Mouse (Mus musculus): ENCODE measurements around the gene Gm20716. TPM values are rescaled to one million over a fixed set of nuclear protein-coding genes. Genes with fewer than 3 reads are reported as not detected.
A peak's percentile ranks its signal among the peaks of the same experiment; 100 is the strongest.
"Not testable (repeated sequence)": the region's sequence is repeated elsewhere in the genome, so short reads cannot be mapped to it uniquely, and the experiment has no call there.

Gm20716 gene
- total RNA-seq, 2 experiments from 2014 or later = 10.2 to 13.0 TPM

- intact Hi-C loops (cut with DNase I; ENCODE audit: low total_unique reads) = no loop called here
- DNase-seq = peak; percentile 58
These were observed 59.9 kb downstream of the Gm20716 start for GRCm38 (mm10) chr2:168170167-168170685.

GRCm38 (mm10) chr2:168169800-168170113 is 60.4 kb downstream of the Gm20716 start:
- intact Hi-C loops (cut with DNase I; ENCODE audit: low total_unique reads) = no loop called here
- DNase-seq = no peak

GRCm38 (mm10) chr2:168168892-168169799 is 61.0 kb downstream of the Gm20716 start:
- no peak for DNase-seq
- intact Hi-C loops (cut with DNase I; ENCODE audit: low total_unique reads) = no loop called here

- intact Hi-C loops (cut with DNase I; ENCODE audit: low total_unique reads) = no loop called here
- DNase-seq = no peak
These were observed 62.4 kb downstream of the Gm20716 start for GRCm38 (mm10) chr2:168167781-168168180.

- no peak for DNase-seq
These were observed 63.3 kb downstream of the Gm20716 start for GRCm38 (mm10) chr2:168166750-168167460.

GRCm38 (mm10) chr2:168161978-168162377 is 68.2 kb downstream of the Gm20716 start:
- intact Hi-C loops (cut with DNase I; ENCODE audit: low total_unique reads) = no loop called here
- DNase-seq = no peak

More at GRCm38 (mm10) chr2:168166750-168167460, 63.3 kb downstream of the Gm20716 start:
- intact Hi-C loops (cut with DNase I; ENCODE audit: low total_unique reads) = no loop called here

GRCm38 (mm10) chr2:168161514-168161971 is 68.6 kb downstream of the Gm20716 start:
- no peak for DNase-seq
- intact Hi-C loops (cut with DNase I; ENCODE audit: low total_unique reads) = no loop called here

GRCm38 (mm10) chr2:168160370-168160930 is 69.7 kb downstream of the Gm20716 start:
- DNase-seq = no peak
- intact Hi-C loops (cut with DNase I; ENCODE audit: low total_unique reads) = no loop called here

- intact Hi-C loops (cut with DNase I; ENCODE audit: low total_unique reads) = no loop called here
- DNase-seq = peak; percentile 31
These were observed 71.1 kb downstream of the Gm20716 start for GRCm38 (mm10) chr2:168158911-168159711.

GRCm38 (mm10) chr2:168157974-168158373 is 72.2 kb downstream of the Gm20716 start:
- intact Hi-C loops (cut with DNase I; ENCODE audit: low total_unique reads); DNase-seq: not testable (repeated sequence)

- intact Hi-C loops (cut with DNase I; ENCODE audit: low total_unique reads) = no loop called here
- DNase-seq = no peak
These were observed 73.8 kb downstream of the Gm20716 start for GRCm38 (mm10) chr2:168156361-168156760.

- no peak for DNase-seq
- intact Hi-C loops (cut with DNase I; ENCODE audit: low total_unique reads) = no loop called here
These were observed 74.5 kb downstream of the Gm20716 start for GRCm38 (mm10) chr2:168155666-168156065.

GRCm38 (mm10) chr2:168154090-168154881 is 75.9 kb downstream of the Gm20716 start:
- intact Hi-C loops (cut with DNase I; ENCODE audit: low total_unique reads) = no loop called here
- DNase-seq = peak; percentile 88

GRCm38 (mm10) chr2:168149241-168149640 is 80.9 kb downstream of the Gm20716 start:
- no peak for DNase-seq
- intact Hi-C loops (cut with DNase I; ENCODE audit: low total_unique reads) = no loop called here

- intact Hi-C loops (cut with DNase I; ENCODE audit: low total_unique reads) = no loop called here
These were observed 82.3 kb downstream of the Gm20716 start for GRCm38 (mm10) chr2:168147722-168148432.

GRCm38 (mm10) chr2:168145437-168145836 is 84.7 kb downstream of the Gm20716 start:
- intact Hi-C loops (cut with DNase I; ENCODE audit: low total_unique reads) = no loop called here
- no peak for DNase-seq

More at GRCm38 (mm10) chr2:168147722-168148432, 82.3 kb downstream of the Gm20716 start:
- DNase-seq = no peak

- DNase-seq = no peak
These were observed 86.4 kb downstream of the Gm20716 start for GRCm38 (mm10) chr2:168143794-168144193.

GRCm38 (mm10) chr2:168137161-168137560 is 93.0 kb downstream of the Gm20716 start:
- intact Hi-C loops (cut with DNase I; ENCODE audit: low total_unique reads) = no loop called here
- DNase-seq = no peak

More at GRCm38 (mm10) chr2:168143794-168144193, 86.4 kb downstream of the Gm20716 start:
- intact Hi-C loops (cut with DNase I; ENCODE audit: low total_unique reads) = no loop called here
